Mouse (Mus musculus) lung, postnatal 25 days (tissue): ENCODE data around the gene Sgsm1.
"Not testable (repeated sequence)": the region's sequence is repeated elsewhere in the genome, so short reads cannot be mapped to it uniquely, and the experiment has no call there.

Experiments
- DNase-seq: peaks from one replicate; pipeline ENCODE4 v3.0.0; 2022; ENCODE audit warnings: low spot score

Gene Sgsm1

DNA sequence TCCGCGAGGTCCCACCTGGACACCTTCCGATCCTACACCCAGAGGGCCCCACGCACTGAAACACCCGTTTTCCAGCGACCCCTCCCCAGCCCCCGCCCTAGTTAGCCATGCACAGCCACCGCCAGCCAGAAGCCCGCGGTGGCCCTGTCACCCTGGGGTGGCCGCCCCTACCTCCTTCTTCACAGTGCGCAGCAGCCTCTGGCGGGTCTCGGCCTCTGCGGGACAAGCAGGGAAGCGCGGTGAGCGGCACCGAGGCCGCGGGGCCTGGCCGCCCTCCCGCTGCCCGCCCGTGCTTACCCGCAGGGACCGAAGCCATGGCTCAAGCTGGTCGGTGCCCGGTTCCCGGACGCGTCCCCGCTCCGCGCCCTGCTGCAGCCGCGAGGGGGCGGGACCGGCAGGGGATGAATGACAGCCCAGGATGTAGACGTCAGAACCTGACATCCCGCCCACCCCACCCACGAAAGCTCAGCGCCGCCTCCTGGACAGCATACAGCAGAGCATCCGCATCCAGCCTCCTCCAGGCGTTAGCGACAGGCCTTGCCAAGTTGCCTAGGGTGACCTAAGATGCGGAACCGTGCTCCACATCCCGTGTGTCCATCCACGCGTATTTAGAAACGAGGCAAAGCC lies at the start of gene Sgsm1:
TSS of gene Sgsm1 (minus strand) at position 410 of the 627 bp plus-strand sequence.
- DNase-seq, result peak; percentile 69

GRCm38 (mm10) chr5:113358833-113359232 lies 48.2 kb upstream of the Sgsm1 start:
- DNase-seq, result no peak

- DNase-seq, result no peak
Measured at GRCm38 (mm10) chr5:113357656-113358055, 47.1 kb upstream of the Sgsm1 start.

GRCm38 (mm10) chr5:113357186-113357585 lies 46.6 kb upstream of the Sgsm1 start, which contains the start of gene Aym1:
TSS of gene Aym1 (plus strand) at chr5:113357294.
- no peak for DNase-seq

GRCm38 (mm10) chr5:113354311-113354710 lies 43.7 kb upstream of the Sgsm1 start:
- DNase-seq, result no peak

DNA sequence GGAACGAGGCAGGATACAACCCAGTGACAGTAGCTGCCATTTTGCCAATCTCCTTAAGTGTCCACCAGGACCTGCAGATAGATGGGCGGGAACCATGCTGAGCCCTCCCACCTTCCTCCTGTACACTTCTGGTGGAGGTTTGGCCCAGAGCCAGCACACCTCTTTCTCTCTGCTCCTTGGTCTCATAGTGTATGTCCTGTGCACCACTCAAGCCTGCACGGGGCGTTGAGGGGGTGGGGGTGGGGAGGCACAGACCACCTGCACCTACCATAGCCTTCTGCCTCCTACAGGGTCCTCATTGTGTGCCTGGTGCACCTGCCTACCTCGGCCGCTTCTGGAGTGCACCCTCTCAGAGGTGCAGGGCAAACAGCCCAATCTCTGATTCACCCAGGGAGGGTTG lies 42.0 kb upstream of the Sgsm1 start:
- DNase-seq, result no peak

GRCm38 (mm10) chr5:113351768-113352167 lies 41.2 kb upstream of the Sgsm1 start:
- DNase-seq, result no peak

DNA sequence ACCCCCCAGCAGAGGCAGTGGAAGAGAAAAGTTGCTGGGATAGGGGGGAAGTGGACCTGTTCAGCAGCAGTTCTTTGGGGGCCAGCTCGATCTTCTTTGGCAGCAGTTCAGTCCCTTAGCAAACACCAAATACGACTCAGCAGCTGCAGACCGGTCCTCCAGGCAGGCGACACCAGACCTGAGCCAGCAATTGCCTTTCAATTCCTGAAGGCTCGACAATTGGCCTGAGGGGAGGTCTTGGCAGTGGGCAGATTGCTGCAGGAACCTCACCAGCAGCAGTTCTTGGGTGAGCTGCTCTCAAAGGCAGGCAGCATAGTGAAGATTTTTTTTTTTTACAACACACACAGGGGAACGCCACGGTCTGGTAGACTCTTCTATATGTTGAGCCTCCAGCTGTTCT lies 39.2 kb upstream of the Sgsm1 start:
- no peak for DNase-seq

GRCm38 (mm10) chr5:113349226-113349625 lies 38.6 kb upstream of the Sgsm1 start:
- no peak for DNase-seq

DNA sequence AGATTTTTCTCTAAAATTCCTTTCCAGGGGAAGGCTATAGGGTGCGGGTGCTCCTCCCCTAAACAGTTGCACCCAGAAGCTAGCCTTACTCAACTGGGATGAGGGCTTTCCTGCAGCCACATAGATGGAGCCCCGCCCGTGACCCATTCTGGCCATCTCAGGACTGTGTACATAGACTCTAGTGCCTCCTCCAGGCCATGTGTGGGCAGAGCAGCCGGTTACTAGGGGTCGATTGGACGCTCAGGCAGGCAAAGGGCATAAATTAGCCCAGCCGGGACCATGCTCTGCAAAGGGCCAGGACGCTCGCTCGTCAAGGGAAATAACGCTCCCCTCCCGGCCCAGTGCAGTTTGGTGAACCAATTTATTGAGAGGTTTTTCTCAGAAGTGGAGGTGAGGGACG lies 38.0 kb upstream of the Sgsm1 start:
- no peak for DNase-seq

DNA sequence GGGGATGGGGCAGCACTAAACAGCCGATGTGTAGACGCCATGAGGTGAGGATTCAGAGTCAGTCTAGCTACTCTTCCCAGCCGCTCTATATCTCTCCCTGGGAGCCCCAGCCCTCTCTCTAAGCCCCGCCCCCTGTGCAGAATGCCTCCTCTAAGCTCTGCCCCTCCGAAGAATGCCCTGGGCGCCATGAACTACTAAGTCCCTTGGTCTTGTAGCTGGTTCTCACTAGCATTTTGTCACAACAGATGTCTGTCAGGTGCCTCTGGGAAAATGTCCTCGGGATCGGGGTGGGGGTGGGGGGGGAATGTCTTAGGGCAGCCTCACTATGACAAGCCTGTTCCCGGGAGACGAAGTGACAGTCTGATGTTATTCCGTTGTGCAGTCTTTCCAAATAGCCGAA lies 37.0 kb upstream of the Sgsm1 start:
- DNase-seq, result no peak

GRCm38 (mm10) chr5:113346651-113347050 lies 36.1 kb upstream of the Sgsm1 start:
- DNase-seq, result not testable (repeated sequence)

- no peak for DNase-seq
Measured at GRCm38 (mm10) chr5:113345781-113346180, 35.2 kb upstream of the Sgsm1 start.

- no peak for DNase-seq
Measured at GRCm38 (mm10) chr5:113344635-113345386, 34.2 kb upstream of the Sgsm1 start.

GRCm38 (mm10) chr5:113336281-113336680 lies 25.7 kb upstream of the Sgsm1 start:
- no peak for DNase-seq

DNA sequence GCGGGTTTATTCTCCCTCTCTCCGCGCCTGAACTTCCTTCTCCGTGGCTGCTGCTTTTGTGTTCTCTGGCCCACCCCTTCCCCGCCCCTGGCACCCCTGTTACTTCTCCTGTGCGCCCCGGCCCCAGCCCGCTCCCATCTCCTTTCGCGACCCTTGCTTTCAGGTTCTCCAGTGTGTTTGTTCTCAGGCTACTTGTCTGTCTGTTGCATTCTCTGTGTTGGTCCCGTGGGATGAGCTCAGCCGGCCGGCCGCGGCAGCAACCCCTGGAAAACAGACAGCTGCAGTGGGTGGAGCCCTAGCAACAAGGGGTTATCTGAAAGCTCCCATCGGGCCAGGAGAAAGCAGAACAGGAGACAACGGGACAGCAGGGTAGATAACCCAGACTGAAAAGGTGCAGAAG lies 25.1 kb upstream of the Sgsm1 start:
- DNase-seq, result no peak

DNA sequence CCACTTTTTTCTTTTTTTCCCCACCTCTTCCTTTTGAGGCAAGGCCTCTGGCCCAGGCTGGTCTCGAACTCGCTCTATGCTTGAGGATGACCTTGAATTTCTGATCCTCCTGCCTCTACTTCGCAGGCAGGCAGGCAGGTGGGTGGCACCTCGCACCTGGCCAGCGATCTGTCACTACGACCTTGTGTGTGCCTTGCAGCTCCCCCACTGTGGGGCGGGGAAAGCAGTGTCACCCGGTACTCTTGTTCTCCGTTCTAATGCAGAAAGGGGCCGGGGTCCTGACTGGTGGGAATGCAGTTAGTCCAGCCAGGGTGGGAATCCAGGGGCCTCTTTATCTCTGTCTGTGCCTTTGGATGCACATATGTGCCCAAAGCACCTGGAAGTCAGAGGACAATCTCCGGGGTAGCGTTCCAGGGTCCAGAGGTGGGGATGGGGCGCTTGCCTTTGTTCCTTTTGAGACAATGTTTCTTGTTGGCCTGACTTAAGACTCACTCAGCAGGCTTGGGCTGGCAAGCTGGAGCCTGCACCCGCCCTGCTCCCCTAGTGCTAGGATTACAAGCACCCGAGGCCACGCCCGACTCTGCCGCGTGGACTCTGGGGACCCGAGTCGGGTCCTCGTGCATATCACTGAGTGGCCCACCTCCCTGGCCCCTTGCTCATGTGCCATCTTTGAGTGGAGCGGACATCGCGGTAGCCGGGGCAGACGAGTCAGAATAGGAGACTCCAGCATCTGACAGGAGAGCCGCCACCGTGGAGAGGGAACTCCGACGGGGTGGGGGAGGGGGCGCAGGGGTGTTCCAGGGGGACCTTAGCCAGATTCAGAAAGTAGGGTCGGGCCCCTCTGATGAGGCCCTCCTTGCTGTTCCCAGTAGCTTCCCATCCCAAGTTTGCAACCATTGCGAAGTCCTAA lies 24.3 kb upstream of the Sgsm1 start:
- DNase-seq, result no peak

DNA sequence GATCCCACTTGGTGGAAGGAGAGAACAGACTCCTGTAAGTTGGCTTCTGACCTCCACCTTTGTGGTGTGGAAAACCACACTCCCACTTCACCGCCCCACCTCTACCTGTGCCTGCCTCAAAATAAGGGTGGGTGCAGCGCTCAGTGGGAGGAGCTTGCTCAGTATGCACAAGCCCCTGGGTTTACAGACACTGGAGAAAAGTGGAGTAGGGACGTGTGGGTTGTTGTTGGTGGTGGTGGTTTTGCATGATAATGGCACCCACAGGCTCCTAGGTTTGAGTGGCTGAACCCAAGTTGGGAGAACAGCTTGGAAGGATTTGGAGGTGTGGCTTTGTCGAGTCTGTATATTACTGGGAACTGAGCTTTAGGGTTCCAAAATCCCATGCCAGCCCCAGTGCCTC lies 22.3 kb upstream of the Sgsm1 start:
- DNase-seq, result no peak

DNA sequence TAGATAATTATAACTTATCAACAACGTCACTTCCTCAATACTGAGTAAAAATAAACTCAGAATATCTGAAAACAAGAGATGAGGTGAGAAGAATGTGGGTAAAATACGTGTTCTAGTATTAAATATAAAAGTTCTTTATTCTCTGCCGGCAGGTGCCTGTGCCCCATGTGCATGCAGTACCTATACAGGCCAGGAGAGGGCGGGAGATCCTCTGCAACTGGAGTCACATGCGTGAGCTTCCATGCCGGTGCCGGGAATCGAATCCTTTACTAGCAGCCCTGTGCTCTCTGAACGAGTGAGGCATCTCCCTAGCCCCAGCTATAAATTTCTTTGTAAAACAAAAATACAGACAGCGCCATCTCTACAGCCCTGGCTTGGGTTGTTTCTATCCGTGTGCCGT lies 21.7 kb upstream of the Sgsm1 start:
- no peak for DNase-seq

- DNase-seq, result no peak
Measured at GRCm38 (mm10) chr5:113330202-113330601, 19.6 kb upstream of the Sgsm1 start.

DNA sequence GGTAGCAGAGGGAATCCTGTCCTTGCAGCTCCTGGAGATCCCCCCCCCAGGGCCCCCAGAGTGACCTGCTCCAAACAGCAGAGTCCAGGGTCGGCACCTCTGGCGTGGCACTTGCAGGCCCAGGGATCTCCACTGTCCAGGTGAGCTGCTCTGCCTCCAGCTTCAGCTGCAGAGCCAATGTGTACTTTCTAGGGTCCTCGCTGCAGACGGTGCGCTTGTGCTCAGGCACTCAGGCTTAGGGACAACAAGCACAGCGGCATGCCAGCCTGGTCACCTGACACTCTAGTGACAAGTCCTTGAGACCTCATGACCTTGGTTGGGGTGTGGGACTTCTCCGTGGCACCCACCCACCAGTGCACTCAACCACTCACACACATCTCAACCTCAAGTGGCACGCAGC lies 18.9 kb upstream of the Sgsm1 start:
- no peak for DNase-seq

- peak; percentile 11 for DNase-seq
Measured at GRCm38 (mm10) chr5:113323784-113324638, 13.4 kb upstream of the Sgsm1 start.
